Mouse (Mus musculus): ENCODE results near the gene Mrps14. TPM values are rescaled to one million over a fixed set of nuclear protein-coding genes. Genes with fewer than 3 reads are reported as not detected.

Gene Mrps14
- polyA plus RNA-seq, 1 experiment from 2014 or later, result 178 TPM

Other genes with a start within 250 kb of the Mrps14 start
- gene 4930523C07Rik, start 150.8 kb upstream of the Mrps14 start, polyA plus RNA-seq (2015; fragmentation: Nextera tagmentation; extraction: Ambion mirVana), result 2.1 and 2.7 TPM in 2 replicates
- gene Tnn, start 41.6 kb upstream of the Mrps14 start, polyA plus RNA-seq (2015; fragmentation: Nextera tagmentation; extraction: Ambion mirVana), result 0.05 TPM in 1 of 2 replicates, not detected in the other
- 284 and 296 TPM in 2 replicates for gene Cacybp, start 17.7 kb downstream of the Mrps14 start, polyA plus RNA-seq (2015; fragmentation: Nextera tagmentation; extraction: Ambion mirVana)